Mouse (Mus musculus) heart, embryonic 14.5 days (tissue): ENCODE measurements around the gene Epha10. TPM values are rescaled to one million over a fixed set of nuclear protein-coding genes. Genes with fewer than 3 reads are reported as not detected.
A peak's percentile ranks its signal among the peaks of the same experiment; 100 is the strongest.

Source experiments
- ATAC-seq: fragments of 200-750 bp; cut with Nextera tagmentation; 2 replicates; pipeline ENCODE4 v1.8.0; 2017; ENCODE audit warnings: low read depth, moderate TSS enrichment; ENCODE audit not compliant: insufficient number of reproducible peaks, insufficient read depth, low FRiP score
- H3K27ac ChIP-seq, 2 experiments: fragments of 200-500 bp in 1 of 2; fragments of 300-500 bp in 1 of 2; sonication (generic) in 1 of 2; replicated peaks in 1 of 2; 2 replicates each; pipeline ENCODE4 v1.5.1; 2012 to 2014; ENCODE audit warnings: low read depth in 2 of 2, low read length in 2 of 2, control low read depth in 1 of 2, mild to moderate bottlenecking in 1 of 2, mixed read lengths in 1 of 2; ENCODE audit not compliant: control insufficient read depth in 1 of 2, insufficient read depth in 1 of 2
- H3K27me3 ChIP-seq: fragments of 300-500 bp; sonication (generic); 2 replicates; pipeline ENCODE4 v1.6.1; 2014; ENCODE audit warnings: mild to moderate bottlenecking, low read length, control low read depth; ENCODE audit not compliant: control insufficient read depth, insufficient read depth
- H3K36me3 ChIP-seq: fragments of 300-500 bp; sonication (generic); 2 replicates; pipeline ENCODE4 v1.6.1; 2014; ENCODE audit warnings: mild to moderate bottlenecking, control low read depth, low read length, mixed read lengths; ENCODE audit not compliant: control insufficient read depth, insufficient read depth
- H3K4me1 ChIP-seq, 2 experiments: fragments of 200-500 bp in 1 of 2; fragments of 300-500 bp in 1 of 2; sonication (generic) in 1 of 2; 2 replicates each; pipeline ENCODE4 v1.6.1; 2012 to 2014; ENCODE audit warnings: low read length in 2 of 2, control low read depth in 1 of 2, mixed read lengths in 1 of 2; ENCODE audit not compliant: control insufficient read depth in 2 of 2, insufficient read depth in 2 of 2
- H3K4me2 ChIP-seq: fragments of 300-500 bp; sonication (generic); 2 replicates; pipeline ENCODE4 v1.6.1; 2014; ENCODE audit warnings: mild to moderate bottlenecking, low read length
- H3K4me3 ChIP-seq, 2 experiments: fragments of 200-500 bp in 1 of 2; fragments of 300-500 bp in 1 of 2; sonication (generic) in 1 of 2; 2 replicates each; pipeline ENCODE4 v1.5.1; 2012 to 2014; ENCODE audit warnings: low read length in 2 of 2, mild to moderate bottlenecking in 2 of 2, control low read depth in 1 of 2, low read depth in 1 of 2, moderate library complexity in 1 of 2; ENCODE audit not compliant: control insufficient read depth in 1 of 2, insufficient read depth in 1 of 2
- H3K9ac ChIP-seq: fragments of 300-500 bp; sonication (generic); 2 replicates; pipeline ENCODE4 v1.6.1; 2014; ENCODE audit warnings: mild to moderate bottlenecking, low read length
- H3K9me3 ChIP-seq: fragments of 300-500 bp; sonication (generic); 2 replicates; pipeline ENCODE4 v1.6.1; 2016; ENCODE audit warnings: low read length, control low read depth; ENCODE audit not compliant: control insufficient read depth
- WGBS: fragments of 180-500 bp; shearing (Covaris S2); extraction: QIAGEN DNeasy Blood & Tissue Kit; methylation state at CpG from one replicate; pipeline ENCODE4 v1.1.7; 2014; 5-methylcytosine and 5-hydroxymethylcytosine counted together
- polyA plus RNA-seq: library from polyadenylated mRNA; unstranded; fragments of >200 nt; fragmentation: Nextera tagmentation; extraction: Ambion mirVana; gene quantifications from 2 replicates; pipeline ENCODE4 v1.2.1, GENCODE M21; 2014

The Epha10 gene
- polyA plus RNA-seq, 1 experiment from 2014 or later, result not detected

DNA sequence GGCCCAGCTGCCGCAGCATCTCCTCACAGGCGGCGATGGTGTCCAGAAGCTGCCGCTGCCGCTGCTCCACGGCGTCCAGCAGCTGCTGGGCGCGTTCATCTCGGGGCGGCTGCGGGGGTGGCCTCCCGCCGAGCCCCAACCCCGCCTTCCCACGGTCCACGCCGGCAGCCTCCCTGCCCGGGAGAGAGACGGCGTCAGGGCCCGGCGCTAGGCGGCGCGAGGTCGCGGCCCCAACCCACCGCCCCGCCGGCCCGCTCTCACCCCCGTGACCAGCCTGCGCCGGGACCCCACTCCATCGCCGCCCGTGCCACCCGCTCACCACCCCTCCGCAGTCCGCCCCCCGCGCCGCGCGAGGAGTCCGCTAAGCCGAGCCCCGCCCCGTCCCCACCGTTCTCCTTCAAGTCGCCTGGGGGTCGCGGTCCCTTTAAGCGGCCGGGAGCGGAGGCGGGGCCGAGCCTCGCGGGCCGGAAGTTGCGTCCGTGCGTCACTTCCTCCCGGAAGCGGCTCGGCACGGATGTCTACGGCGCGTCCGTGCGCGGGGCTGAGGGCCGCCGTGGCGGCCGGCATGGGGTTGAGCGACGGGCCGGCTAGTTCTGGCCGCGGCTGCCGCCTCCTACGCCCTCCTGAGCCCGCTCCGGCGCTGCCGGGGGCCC, 30.3 kb upstream of the Epha10 start, which contains the start of gene Yrdc:
Gene Yrdc (plus strand): TSS at position 419 of the 653 bp plus-strand sequence.
- H3K27ac ChIP-seq, result peak within 1 kb of the TSS; percentile 73 to 90
- peak within 1 kb of the TSS; percentile 86 for H3K9ac ChIP-seq
- peaks cover 10 to 18% of the 10 kb centered on the region in 2 experiments for H3K4me1 ChIP-seq
- H3K4me2 ChIP-seq, result peak within 1 kb of the TSS; percentile 89
- no peaks in the 10 kb centered on the region for H3K9me3 ChIP-seq
- peaks cover 32% of the 10 kb centered on the region for H3K36me3 ChIP-seq
- WGBS, result under 1% methylated on average over 44 of the region's 90 CpGs
- no peaks in the 10 kb centered on the region for H3K27me3 ChIP-seq
- ATAC-seq, result peak; percentile 90
- peak within 1 kb of the TSS; percentile 88 to 92 for H3K4me3 ChIP-seq

DNA sequence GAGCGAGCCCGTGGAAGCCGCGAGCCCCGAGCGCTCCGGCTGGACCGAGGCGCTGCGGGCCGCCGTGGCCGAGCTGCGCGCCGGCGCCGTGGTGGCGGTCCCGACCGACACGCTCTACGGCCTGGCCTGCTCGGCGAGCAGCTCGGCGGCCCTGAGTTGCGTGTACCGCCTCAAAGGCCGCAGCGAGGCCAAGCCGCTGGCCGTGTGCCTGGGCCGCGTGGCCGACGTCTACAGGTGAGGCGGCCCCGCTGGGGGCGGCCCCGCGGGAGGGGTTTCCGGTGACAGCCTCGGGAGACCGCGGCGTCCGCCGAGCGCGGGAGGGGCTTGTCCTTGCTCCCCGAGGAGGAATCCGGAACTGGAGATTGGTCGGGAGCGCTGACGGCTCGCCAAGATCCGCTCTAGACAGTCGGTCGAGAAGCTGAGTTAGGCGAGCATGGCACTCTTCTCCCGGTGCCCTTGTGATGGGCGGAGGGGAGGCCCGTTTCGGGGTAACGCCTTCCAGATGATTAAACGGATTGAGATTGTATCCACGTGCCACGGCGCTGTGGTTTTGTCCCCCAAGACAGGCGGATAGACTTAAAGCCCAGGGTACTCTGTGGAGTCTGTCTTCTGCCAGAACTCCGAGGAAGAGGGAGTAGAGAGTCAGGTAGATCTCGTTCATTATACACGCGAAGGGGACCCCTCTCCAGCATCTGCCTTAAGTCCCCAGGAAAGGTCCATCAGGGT, 29.6 kb upstream of the Epha10 start, which contains the start of gene 1110065P20Rik:
Gene 1110065P20Rik (minus strand): TSS at position 264 of the 726 bp plus-strand sequence.
- WGBS, result under 1% methylated on average over 75 of the region's 75 CpGs

DNA sequence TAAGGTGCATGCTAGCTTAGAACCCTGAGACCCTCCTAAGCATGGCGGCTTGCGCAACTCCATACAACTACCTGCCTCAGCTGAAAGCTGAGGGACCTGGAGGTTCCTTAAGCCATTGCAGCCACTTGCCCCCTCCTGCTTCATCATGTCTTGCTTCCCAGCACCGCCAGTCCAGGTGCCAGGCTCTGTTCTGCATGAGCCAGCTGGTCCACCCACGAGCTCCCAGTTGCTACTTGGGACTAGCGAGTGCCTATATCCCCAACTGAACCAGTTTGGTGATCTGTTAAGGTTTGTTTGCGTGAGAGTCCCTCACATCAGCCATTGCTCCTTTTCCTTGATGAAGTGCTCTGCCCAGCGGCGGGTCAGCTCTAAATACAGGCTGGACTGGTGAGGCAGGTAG, 24.4 kb upstream of the Epha10 start:
- Histone ChIP-seq H3K4me1 (peaks cover 5 to 8% of the 10 kb centered on the region in 2 experiments), H3K9me3 (no peaks in the 10 kb centered on the region), H3K4me3 (no peak overlapping the region), H3K27ac (no peak overlapping the region), H3K36me3 (peaks cover 43% of the 10 kb centered on the region), H3K9ac (no peak overlapping the region), H3K27me3 (peaks cover 8% of the 10 kb centered on the region), H3K4me2 (no peak overlapping the region)
- no peak for ATAC-seq
- WGBS, result 95% methylated on average over 8 of the region's 8 CpGs

More for the DNA sequence above, 29.6 kb upstream of the Epha10 start, which contains the start of gene 1110065P20Rik:
- H3K27me3 ChIP-seq, result no peaks in the 10 kb centered on the region
- H3K36me3 ChIP-seq, result peaks cover 35% of the 10 kb centered on the region
- H3K9me3 ChIP-seq, result no peaks in the 10 kb centered on the region
- H3K4me3 ChIP-seq, result peak within 1 kb of the TSS; percentile 88 to 92
- peak within 1 kb of the TSS; percentile 86 for H3K9ac ChIP-seq
- H3K27ac ChIP-seq, result peak within 1 kb of the TSS; percentile 73 to 90
- peaks cover 10 to 18% of the 10 kb centered on the region in 2 experiments for H3K4me1 ChIP-seq
- ATAC-seq, result peak; percentile 62
- peak within 1 kb of the TSS; percentile 89 for H3K4me2 ChIP-seq

DNA sequence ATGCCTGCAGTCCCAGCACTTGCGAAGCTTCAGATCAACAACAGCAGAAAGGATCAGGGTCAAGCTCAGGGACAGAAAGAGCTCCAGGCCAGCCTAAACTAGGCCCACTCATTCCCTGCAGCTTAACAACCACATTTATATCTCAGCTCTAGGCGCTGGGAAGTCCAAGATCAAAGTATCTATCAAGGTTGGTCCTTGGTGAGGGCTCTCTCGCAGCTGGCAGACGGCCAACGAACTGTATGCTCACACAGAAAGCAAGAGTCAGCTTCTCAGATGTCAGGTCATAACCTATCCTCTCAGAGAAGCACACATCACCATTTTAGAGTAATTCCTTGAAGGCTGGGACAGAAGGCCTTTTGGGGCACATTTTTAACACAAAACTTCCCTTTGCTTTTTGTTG, 22.3 kb upstream of the Epha10 start:
- Histone ChIP-seq H3K9me3 (no peaks in the 10 kb centered on the region), H3K4me2 (no peak overlapping the region), H3K27me3 (peaks cover 29% of the 10 kb centered on the region), H3K36me3 (peaks cover 35% of the 10 kb centered on the region), H3K27ac (no peak overlapping the region), H3K9ac (no peak overlapping the region), H3K4me3 (no peak overlapping the region), H3K4me1 (peaks cover 0 to 2% of the 10 kb centered on the region in 2 experiments; a peak in 2 of 4 replicates)
- 41% methylated on average over 5 of the region's 5 CpGs for WGBS
- ATAC-seq, result no peak

DNA sequence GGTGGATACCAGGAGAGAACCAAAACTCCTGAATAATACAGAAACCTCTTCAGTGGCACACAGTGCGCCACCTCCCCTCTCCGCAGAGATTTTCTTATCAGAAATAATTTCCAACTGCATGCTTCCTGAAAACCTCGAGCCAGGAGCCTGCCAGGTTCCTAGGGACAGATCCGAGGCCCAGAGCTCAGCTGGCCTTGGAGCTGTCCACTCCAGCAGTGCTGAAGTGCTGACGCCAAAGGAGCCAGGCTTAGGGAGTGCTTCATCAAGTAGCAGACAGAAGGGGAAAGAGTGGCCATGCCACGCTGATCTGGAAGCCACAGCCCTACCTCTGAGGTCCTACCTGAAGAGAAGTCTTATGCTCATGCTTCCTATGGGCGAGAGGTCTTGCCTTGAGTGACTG, 20.3 kb upstream of the Epha10 start:
- Histone ChIP-seq H3K4me1 (peaks cover 0 to 2% of the 10 kb centered on the region in 2 experiments; a peak in 2 of 4 replicates), H3K36me3 (peaks cover 16% of the 10 kb centered on the region), H3K27ac (no peak overlapping the region), H3K27me3 (peaks cover 29% of the 10 kb centered on the region), H3K9ac (no peak overlapping the region), H3K4me2 (no peak overlapping the region), H3K4me3 (no peak overlapping the region), H3K9me3 (no peaks in the 10 kb centered on the region)
- ATAC-seq, result no peak
- 5% methylated on average over 7 of the region's 7 CpGs for WGBS

DNA sequence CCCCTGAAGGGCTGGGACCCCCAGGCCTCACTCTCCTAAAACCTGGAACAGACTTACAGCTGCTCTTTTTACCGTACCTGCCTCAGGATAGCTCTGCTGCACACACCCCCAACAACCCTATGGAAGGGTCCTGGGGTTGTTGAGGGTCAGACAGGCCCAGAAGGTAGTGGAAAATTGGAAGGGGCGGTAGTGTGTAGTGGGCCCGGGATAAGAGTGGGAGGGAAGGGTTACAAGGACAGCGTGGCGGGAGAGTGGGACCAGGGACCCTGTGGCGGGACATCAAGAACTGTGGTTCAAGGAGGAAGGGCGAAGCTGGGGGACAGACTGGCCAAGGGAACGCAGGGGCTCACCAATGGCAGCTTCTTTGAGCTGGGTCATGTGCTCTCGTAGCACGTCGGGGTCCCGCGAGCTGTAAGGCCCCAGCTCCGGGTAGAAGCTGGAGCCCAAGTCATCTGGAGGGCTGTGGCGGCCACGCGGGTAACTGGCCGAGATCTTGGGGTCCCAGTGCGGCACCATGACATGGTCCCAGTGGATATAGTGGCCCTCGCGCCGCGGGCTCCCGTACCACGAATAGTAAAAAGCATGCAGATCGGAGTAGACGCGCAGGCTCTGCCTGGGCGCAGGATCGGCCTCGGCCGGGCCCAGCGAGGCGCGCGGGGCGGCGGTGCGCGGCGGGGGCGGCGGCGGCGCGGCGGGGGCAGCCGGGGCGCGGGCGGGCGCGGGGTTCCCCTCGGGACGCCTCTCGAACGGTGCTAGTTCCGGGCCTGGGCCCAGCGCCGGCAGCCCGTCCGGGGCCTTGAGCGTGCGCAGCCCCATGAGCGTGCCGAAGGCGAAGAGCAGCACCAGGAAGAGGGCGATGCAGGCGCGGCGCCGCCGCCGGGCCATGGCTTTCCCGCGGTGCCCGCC, 19.2 kb upstream of the Epha10 start, which contains the start of gene Maneal:
Gene Maneal (minus strand): TSS at position 889 of the 906 bp plus-strand sequence.
- H3K4me2 ChIP-seq, result peak within 1 kb of the TSS; percentile 75
- no peak within 1 kb of the TSS for H3K27ac ChIP-seq
- H3K36me3 ChIP-seq, result peaks cover 5% of the 10 kb centered on the region; the same call in 1 of the 2 replicates
- H3K9ac ChIP-seq, result peak within 1 kb of the TSS; percentile 25
- H3K9me3 ChIP-seq, result no peaks in the 10 kb centered on the region
- no peak for ATAC-seq
- peaks cover 29% of the 10 kb centered on the region for H3K27me3 ChIP-seq
- peaks cover 0 to 2% of the 10 kb centered on the region in 2 experiments; a peak in 2 of 4 replicates for H3K4me1 ChIP-seq
- 4% methylated on average over 57 of the region's 77 CpGs for WGBS
- H3K4me3 ChIP-seq, result peak within 1 kb of the TSS; percentile 45 to 49

DNA sequence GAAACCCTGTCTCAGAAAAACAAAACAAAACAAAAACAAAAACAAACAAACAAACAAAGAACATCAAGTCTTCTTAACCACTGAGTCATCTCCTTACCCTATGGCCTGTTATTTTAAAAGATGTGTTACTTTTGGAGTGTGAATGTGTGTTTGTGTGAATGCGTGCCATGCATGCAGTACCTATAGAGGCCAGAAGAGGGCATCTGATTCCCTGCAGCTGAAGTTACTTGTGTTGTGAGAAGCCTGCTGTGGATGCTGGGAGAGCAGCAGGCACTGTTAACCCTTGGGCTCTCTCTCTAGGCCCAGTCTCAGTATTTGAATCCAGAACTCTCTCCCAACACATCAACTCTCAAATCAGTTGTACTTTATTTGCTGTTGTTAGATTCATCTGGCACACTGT, 8.0 kb upstream of the Epha10 start:
- no peak for ATAC-seq
- Histone ChIP-seq H3K27ac (no peak overlapping the region), H3K9ac (no peak overlapping the region)

More for the DNA sequence above, 8.0 kb upstream of the Epha10 start:
- WGBS, result 78% methylated on average over 1 of the region's 1 CpGs
- no peaks in the 10 kb centered on the region for H3K36me3 ChIP-seq
- no peaks in the 10 kb centered on the region for H3K27me3 ChIP-seq
- H3K4me1 ChIP-seq, result no peaks in the 10 kb centered on the region
- H3K4me3 ChIP-seq, result no peak overlapping the region
- H3K4me2 ChIP-seq, result no peak overlapping the region
- 0 out of 2 replicates have a peak, but pooled peaks cover 4% of the 10 kb centered on the region for H3K9me3 ChIP-seq
